Mouse (Mus musculus) kidney, postnatal 36 days (tissue): ENCODE data around the gene Nmral1.

ENCODE experiments used
- DNase-seq, 2 experiments: peaks; one replicate each; pipeline ENCODE4 v3.0.0; 2021 to 2022; ENCODE audit warnings: mixed read lengths in 2 of 2

Gene Nmral1

GRCm38 (mm10) chr16:4718753-4719518 lies at the start of gene Nmral1:
Gene Nmral1, minus strand, starts transcription at chr16:4719356.
- DNase-seq = peak; percentile 70 to 81

DNA sequence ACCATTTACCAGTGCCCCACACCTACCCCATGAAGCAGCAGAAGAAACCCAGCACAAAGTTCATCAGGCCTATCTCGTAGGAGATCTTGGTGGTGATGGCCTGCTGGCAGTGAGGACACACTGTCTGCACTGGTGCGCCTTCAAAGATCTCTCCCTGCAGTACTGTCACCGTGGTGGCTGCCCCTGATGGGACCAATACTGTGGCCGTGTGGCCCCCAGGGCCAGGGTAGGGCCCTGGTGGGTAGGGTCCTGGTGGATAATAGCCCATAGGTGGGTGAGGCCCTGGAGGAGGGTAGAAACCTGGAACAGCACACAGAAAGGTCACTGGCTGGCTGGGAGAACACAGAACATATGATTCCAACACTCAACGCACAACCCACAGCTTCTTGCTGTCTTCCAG lies 49.6 kb upstream of the Nmral1 start:
- DNase-seq = no peak

DNA sequence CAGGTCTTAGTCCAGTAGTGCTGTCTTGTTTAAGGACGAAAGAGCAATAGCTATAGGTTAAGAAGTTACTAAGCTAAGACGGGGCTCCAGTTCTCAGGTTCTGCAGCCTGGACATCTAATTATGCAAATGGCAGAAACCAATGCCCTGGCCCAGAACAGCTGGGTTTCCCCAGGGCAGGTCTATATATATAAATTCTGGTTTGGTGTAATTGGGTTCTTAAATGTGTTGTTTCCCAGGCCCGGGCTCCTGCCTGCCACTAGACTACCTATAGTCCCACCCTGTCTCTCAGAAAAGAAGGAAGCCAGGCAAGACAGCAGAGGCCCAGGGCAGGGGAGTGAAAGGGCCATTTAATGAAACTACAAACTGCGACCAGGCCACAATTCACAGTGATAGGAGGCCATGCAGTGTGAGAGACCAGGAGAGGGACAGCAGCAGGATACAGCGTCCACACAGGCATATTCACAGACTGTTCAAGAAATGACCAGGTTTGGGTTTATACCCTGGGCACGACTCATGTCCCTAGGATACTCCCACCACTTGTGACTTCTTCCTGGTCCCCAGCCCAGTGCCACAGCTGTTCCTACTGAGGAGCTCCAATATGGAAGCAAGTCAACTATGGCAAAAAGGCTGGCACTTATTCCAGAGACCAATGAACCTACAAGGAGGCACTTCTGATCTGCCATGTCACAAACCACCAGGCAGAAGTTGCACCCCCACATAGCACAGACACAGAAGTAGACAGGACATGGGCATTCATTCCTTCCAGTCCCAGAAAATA lies 48.0 kb upstream of the Nmral1 start:
- DNase-seq = no peak

GRCm38 (mm10) chr16:4765852-4766251 lies 46.7 kb upstream of the Nmral1 start:
- DNase-seq = no peak

DNA sequence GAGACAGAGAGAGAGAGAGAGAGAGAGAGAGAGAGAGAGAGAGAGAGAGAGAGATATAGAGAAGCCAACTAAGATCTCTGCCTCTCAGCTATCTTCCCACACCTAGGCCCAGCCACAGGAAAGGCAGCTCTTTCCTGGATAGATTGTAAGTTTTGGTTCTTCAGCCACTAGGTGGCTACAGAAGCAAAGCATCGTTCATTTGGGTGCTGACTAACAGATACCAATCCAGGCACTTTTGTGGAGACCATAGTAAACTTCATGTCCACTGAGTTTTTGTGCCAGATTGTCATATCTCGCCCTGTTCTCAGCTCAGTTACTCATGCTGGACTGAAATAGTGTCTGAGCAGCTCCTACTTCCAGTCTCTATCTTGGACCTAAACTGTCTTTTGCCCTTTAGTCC lies 44.1 kb upstream of the Nmral1 start:
- DNase-seq = peak; percentile 33 to 57

- no peak for DNase-seq
Observed at GRCm38 (mm10) chr16:4762437-4762836, 43.3 kb upstream of the Nmral1 start.

GRCm38 (mm10) chr16:4756660-4757335 lies 37.6 kb upstream of the Nmral1 start:
- peak in 1 of 2 experiments; percentile 28 for DNase-seq

DNA sequence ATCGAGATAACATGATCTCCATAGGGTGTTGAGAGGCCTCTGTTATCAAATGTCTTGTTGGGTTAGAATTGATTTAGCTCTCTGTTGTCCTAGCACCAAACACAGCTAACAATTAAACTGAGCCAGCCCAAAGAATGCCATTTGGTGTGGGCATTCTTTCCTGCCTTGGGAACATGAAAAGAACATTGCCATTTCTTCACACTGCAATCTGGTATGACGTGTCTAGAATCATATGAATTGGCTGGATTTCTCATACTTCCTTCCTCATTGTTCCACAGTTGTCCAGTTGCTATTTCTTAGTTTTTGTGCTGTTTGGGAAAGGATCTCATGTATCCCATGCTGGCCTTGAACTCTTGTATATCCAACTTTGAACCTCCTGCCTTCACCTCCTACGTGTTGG lies 34.9 kb upstream of the Nmral1 start:
- no peak for DNase-seq

DNA sequence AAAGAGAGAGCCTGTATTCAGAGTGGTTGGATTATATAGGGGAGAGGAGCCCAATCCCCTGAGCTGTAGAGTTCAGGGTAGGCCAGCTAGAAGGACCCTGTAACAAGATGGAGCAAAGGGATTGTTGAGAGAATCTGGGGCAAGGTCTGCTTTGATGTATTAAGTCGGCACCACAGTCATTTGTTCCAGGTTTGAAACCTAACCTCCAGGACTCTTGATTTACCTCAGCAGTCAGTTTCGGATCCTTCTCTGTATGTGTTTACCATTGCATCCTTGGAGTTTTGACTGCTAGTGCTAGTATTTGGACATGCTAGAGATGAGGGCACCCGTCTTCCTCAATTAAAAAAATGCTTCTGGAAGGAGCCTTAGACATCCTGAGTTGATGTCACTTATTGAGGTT lies 33.0 kb upstream of the Nmral1 start:
- DNase-seq = no peak

DNA sequence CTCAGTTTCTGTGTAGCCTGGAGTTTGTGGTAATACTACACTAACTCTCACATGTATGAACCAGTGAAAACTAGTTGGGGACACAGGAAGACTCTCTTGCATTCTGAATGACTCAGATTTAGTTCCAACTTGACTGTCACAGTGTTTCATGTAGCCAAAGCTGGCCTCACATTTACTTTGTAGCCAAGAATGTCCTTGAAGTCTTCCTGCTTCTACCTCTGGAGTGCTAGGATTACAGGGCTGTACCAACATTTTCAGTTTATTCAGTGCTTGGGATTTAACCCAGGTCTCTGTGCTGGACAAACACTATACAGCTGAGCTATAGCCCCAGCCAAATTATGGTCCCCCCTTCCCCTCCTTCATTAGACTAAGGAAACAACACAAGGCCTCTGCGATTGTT lies 23.0 kb upstream of the Nmral1 start:
- DNase-seq = no peak

- DNase-seq = no peak
Observed at GRCm38 (mm10) chr16:4739994-4740393, 20.8 kb upstream of the Nmral1 start.

- peak in 1 of 2 experiments; percentile 31 for DNase-seq
Observed at GRCm38 (mm10) chr16:4736262-4736661, 17.1 kb upstream of the Nmral1 start.

- no peak for DNase-seq
Observed at GRCm38 (mm10) chr16:4730776-4731358, 11.7 kb upstream of the Nmral1 start.

- DNase-seq = no peak
Observed at GRCm38 (mm10) chr16:4727963-4728362, 8.8 kb upstream of the Nmral1 start.

- DNase-seq = no peak
Observed at GRCm38 (mm10) chr16:4727526-4727925, 8.4 kb upstream of the Nmral1 start.

DNA sequence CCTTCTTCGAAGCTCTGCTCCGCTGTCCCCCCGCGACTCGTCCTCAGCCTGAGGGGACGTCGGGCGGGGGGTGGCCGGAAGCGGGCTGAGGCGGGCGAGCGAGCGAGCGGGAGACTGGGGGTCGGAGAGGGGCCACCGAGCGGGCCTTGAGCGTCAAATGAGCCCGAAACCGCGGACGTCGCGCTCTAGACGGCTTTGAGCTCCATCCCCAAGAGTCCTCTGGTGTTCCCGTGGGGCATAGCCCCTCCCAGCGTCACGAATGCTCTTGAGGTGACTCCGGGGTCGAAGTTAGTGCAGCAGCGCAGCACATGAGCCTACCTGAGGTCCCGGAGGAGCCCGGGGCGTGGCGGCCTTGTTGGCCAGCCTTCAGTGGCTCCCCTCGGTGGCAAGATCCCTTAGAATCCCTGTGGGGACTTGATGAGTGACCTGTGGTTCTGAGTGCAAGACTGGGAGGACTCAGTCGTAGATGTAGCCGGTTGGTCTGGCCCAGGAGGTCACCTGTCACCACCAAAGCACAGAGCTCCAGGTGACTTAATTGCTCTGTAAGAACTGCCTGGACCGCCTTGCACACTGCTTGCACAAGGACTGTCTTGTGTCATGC lies 7.5 kb upstream of the Nmral1 start:
- peak; percentile 56 to 73 for DNase-seq

GRCm38 (mm10) chr16:4725780-4726527 lies 6.8 kb upstream of the Nmral1 start, which contains the start of gene Hmox2:
Gene Hmox2, plus strand, starts transcription at chr16:4726361.
- DNase-seq = peak; percentile 94 to 98

DNA sequence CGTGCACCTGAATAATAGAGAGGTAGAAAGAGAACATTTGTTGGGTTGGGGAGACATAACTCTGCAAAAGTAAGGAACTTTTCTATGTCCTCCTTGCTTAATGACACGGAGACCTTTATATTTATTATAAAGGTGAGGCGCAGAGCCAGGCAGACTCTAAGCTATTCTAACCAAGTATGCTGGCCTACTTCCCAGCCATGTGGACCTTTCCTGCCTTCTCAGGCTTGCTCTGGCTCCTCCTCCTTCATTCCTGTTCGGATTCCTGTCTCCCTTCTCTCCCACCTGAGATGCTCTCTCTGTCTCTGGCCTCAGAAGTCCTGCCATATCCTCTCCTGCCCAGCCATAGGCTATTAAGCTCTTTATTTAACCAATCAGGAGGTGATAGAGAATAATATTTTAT lies 6.1 kb upstream of the Nmral1 start:
- peak; percentile 47 to 51 for DNase-seq

DNA sequence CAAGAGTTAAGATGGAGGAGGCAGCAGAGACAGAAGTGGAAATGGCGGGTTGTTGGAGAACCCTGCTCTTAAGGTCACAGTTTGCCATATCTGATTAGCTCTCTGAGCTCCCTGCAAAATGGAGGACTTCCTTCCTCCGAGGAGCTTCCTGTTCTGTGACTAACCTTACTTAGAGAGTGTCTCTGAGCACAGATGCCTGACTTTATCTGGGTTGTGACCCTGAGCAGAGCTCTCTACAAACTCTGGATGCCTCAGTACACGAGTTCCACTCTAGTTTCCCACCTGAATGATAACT lies 3.7 kb upstream of the Nmral1 start:
- no peak for DNase-seq

- no peak for DNase-seq
Observed at GRCm38 (mm10) chr16:4722128-4722914, 3.2 kb upstream of the Nmral1 start.

- no peak for DNase-seq
Observed at GRCm38 (mm10) chr16:4717866-4718265, 1.3 kb downstream of the Nmral1 start.
